Mouse (Mus musculus): ENCODE measurements at regions not wholly inside any gene's neighbourhood (a gene's known extent, or its start where the extent isn't known, plus 50 kb on each side); places are given as distances from the start of the nearest gene placed in this dataset.

- peak; percentile 24 for DNase-seq
These were observed 119.3 kb downstream of the Gas1 start for GRCm38 (mm10) chr13:60057761-60058274.

DNA sequence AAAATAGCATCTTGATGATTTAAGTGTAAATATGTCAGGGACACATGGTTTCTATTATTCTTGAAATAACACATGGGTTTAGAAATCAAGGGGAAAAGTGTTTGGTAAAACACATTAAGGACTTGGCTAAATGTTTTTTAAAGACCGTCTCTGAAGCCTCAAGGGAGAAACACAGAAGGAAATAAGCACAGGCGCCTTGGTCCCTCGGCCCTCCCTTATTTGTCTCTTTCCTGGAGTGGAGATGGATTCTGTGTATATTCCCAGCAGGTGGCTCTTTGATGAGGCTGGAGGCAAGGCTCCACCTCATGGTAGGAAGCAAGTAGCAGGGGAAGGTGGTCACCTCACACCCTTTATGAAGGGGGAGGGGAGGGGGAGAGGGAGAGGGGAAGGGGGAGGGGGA is 122.6 kb downstream of the Gas1 start:
- DNase-seq, result no peak

DNA sequence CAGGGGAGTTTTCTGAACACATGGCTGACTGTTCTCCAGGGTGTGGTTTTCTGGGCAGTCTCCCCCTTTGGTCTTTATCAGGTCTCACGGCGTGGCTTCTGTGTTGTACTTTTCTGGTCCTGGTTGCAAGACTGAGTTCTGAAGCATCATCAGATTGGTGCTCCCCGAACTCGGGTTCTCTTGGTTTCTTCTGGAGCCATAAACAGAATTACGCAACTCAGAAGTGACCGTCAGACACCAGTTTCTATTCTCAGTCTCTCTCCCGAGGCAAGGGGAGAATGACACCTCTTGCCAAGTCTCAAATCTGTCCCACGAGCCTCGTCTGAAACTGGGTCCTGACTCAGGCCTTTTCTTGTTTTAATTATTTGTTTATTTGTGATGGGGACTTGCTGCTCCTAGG is 123.1 kb downstream of the Gas1 start:
- DNase-seq, result no peak

- no peak for DNase-seq
These were observed 125.3 kb downstream of the Gas1 start for GRCm38 (mm10) chr13:60051866-60052265.

DNA sequence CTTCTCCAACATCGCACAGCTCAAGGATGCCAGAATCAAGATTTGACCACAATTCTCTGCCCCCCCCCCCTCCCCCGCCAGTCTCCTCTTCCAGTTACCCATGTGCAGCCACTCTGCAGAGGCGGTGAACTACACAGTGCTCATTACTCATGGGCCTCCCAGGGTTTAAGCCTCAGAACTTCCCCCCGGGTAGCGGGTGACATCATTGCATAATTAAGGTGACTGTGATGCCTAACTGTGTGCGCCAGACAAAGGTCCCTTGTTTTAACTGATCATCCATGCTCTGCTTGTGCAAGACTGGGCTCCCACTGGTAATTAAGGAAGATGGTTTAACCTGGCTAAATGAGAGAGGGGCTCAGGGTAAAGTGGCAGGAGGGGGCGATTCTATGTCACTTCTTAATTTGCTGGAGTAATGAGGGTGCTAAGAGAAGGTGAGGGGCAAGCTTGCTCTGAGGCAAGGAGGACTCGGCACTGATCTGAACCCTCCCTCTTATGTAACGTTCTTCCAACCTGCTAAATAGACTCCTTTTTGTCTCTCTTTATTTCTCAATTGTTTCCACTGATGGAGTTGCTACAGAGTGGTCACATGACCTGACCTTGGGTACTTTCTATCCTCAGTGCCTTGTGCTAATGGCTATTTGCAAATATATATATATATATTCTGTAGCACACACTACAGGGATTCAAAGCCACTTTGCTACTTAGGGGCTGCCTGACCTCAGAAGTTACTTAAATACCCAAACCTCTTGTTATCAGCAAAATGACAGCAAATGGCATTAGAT is 126.2 kb downstream of the Gas1 start:
- DNase-seq, result no peak

GRCm38 (mm10) chr13:60049703-60050102 is 127.5 kb downstream of the Gas1 start:
- DNase-seq, result no peak

DNA sequence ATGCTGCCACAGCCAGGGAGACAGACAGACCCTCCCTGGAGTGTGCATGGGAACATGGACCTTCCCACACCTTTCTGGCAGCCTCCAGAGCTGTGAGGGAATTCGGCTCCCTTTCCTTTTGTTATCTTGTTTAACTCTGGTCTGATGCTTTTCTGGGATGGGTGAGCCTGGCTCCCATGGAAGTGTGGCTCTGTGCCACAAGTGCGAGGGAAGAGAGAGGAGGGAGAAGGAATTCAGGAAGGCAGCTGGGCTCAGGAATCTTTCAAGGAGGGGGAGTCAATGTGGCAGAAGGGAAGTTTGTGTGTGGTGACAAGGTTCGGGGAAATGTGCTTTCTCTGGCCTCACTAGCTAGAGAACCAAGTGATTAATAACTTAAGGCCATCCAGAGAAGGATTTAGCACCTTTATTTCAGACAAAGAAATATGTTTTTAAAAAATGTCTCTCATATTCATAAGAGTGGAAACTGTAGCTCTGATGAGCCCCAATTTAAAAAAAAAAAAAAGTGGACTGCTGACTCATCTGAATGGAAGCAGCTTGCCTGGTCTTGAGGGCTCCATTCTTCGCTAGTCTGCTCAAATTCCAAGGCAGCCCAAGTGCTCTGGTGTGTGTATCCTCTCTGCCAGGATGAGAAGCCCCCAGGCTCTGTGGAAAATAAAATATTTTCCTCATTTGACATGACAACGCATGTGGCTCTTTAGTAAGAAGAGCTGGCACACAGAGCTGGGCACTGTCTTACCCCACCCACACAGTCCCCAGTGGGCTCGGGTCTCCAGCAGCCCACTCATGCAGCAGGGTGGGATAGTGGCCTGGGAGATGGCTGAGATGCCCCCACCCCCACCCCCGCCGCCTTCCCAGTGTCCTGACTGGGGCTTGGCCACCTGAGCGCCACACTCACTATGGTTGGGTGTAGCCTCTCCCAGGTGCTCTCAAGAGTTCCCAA is 129.1 kb downstream of the Gas1 start:
- no peak for DNase-seq

GRCm38 (mm10) chr13:60045752-60046151 is 131.4 kb downstream of the Gas1 start:
- no peak for DNase-seq

DNA sequence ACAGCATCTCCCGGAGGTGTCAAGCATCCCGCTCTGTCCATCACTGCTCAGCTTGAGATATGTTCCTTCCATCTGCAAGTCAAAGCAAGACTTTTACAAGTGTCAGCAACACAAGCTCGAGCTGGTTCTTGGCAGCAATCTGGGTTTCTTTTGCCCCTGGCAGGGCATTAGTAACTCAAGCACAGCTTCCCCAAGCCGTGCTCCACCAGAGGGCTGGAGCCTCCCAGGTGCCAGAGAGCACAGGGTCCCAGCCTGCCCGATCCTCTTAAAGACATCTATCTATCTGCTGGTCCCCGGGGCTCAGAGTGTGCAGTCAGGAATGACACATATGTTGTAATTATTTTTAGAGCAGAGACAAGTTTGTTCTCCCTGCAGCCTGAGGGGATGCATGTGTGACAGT is 132.3 kb downstream of the Gas1 start:
- no peak for DNase-seq

DNA sequence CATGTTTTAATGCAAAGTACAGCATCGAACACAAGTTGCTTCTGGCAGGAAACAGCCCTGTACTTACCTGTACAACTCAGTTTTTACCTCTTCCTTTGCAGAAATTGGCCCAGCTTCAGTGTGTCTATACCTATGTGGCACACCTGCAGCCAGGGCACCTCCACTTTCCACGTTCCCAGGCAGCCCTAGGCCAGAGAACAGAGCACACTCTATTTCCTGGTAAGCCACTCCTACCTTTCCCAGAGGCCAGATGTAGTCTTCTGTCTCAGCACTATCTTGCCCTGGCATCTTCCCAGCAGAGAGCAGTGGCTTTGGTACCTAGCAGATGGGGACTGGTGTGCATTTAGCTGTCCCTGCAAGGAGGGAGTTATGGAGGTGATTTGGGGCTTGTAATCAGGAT is 134.7 kb downstream of the Gas1 start:
- no peak for DNase-seq

DNA sequence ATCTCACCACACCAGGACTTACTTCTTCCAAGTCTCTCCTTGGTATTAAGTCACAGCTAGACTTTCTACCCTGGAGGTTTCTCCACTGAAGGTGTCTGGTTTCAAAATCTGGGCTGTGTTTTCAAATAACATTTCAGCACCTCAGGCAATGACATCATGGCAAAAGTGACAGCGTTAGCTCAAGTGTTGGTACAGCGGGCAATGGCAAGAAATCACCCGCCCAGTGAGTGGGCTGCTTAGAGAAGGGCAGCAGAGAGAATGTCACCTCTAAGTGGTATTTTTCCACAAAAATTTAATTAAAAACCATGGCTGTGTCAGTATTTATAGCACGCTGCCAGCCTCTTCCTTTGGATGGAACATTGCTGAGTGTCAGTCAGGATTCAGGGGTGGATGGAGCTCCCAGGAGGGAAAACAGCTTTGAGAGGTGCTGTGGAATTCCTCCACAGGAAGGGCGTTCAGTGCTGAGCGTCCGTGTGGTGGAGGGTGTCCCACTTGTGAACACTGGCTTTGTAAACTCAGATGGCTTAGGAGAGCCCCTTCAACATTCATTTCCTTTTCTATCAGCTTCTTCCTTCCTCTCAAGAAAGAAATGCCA is 141.5 kb downstream of the Gas1 start:
- no peak for DNase-seq

GRCm38 (mm10) chr13:60033116-60033515 is 144.0 kb downstream of the Gas1 start:
- DNase-seq, result no peak

DNA sequence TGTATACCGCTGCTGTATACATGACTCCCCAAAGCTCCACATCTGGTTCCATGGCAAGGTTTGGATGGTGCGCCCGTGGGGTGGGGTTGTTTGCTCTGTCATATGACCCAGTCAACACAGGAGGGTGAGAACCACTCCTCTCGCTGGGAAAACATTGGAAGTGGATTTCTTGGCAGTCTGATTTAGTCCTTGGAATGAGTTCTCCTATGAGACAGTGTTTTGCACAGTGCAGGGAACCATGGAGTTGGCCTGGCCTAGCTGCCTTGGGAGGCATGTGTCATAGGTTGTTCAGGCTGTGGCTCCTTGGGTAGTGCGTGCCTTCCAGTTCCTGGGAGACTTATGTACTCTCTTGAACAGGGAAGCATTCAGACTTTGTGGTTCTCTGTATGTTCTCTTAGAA is 144.6 kb downstream of the Gas1 start:
- DNase-seq, result no peak

- peak; percentile 39 for DNase-seq
These were observed 147.6 kb downstream of the Gas1 start for GRCm38 (mm10) chr13:60029591-60029990.

DNA sequence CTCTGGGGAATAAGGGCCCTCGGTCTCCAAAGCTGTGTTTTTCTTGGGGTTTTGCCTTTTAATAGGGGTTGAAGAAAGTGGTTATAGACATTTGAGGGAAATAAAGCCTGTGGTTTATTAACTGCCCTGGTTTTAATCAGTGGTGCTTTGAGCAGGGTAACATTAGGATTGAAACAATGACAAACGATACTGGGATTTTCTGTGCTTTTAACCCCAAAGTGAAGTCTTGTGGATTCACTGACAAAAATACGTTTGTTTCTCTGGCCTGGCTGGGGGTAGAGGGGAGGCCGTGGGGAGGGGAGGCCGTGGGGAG is 157.0 kb downstream of the Gas1 start:
- no peak for DNase-seq

DNA sequence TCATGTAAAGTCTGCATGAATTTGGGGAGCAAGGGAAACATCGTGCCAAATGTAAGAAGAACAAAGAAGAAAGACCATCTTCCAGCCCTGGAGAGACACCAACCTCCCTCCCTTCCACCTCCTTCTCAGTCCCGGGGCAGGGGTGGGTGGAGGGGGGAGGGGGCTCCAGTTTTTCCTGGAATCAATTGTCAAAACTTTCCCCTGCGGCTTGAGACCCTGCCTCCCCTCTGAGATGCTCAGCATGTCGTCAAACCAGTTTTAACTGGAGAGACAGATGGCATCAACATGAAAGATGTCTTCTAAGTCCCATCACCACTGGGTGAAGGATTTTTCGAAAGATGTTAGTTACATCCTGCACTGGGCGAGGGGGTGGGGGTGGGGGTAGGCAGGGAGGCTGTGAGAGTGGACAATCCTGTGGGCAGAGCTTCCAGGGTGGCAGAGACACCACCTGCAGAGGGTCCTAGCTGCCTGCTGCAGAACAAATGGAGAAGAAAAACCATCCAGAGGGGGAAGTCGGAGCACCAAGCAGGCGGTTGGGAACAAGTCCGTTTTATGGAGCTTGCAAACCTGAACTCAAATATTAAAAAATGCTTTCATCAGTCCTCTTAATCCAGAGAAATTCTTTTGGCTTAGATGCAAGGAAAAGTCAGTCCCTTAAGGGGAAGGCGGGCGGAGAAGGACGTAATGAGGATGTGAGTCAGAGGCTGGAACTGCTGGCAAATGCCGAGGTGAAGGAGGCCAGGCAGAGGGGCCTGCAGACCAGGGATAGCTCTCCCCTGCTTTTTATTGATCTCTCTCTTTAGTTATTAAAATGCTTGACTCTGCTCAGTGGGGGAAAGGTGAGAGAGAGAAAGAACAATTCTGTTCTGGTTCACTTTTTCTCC is 157.6 kb downstream of the Gas1 start:
- DNase-seq, result peak; percentile 34

DNA sequence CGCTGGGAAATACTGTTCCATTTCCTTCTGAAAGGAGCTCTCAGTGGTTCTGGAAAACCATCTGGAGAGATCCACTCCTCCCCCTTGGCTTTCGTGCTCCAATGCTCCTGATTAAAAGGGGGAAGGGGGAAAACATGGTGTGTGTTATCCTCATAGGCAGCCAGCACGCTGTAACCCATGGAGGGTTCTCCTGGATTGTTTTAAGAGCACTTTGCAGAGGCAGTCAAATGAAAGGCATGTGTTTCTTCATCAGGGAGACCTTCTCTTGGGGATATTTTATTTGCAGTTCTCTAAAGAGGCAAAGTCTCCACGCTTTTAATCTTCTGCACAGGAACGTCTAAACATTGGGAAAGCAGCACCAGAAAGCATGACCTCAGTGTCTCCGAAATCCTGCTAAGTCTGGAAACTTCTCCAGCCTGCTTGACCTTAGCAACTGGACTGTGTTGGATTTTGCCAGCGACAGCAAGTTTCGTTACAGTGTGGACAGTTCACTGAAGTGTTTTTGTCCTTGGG is 161.3 kb downstream of the Gas1 start:
- DNase-seq, result peak; percentile 47

GRCm38 (mm10) chr13:60012046-60012813 is 164.9 kb downstream of the Gas1 start:
- peak; percentile 25 for DNase-seq

GRCm38 (mm10) chr13:60011092-60011491 is 166.1 kb downstream of the Gas1 start:
- no peak for DNase-seq

DNA sequence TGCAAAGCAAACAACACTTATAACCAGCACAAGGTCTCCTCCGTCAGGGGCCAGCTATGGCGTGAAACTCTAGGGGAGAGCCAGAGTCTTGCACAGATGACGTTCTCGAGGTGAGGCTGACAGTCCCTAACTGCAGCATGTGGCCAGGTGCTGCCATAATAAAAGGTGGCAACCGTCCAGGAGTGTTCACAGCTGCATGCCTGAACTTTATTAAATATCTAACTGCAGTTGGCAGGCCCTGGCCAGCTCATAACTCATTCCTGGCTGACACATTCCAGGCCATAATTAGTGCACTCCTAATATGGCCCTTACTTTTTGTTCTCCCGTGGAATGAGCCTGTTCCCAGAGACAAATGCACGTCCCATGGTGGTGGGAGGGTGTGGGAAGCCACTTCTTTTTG is 169.6 kb downstream of the Gas1 start:
- DNase-seq, result no peak

DNA sequence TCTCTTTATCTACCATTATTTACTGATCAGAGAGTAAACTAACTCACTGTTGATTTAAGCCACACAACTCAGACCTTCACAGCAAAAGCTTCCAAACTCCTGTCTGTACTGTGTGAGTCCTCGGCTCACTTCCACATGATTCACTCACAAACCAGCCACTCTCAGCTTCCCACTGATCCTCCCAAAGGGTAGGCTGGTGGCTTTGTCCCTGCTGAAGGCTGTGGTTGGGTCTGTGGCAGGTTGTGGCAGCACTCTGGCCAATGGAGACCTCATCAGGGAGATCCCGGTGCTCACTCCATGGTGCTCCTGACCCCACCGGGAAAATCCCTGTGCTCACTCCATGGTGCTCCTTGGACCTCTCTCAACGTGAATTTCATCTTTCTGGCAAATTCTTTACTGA is 170.1 kb downstream of the Gas1 start:
- no peak for DNase-seq

GRCm38 (mm10) chr13:60004611-60005010 is 172.6 kb downstream of the Gas1 start:
- DNase-seq, result no peak
